Mouse (Mus musculus) MEL (cell line): Measurements from ENCODE around the gene Vmn1r6.

Experiments
- CTCF ChIP-seq, 3 experiments: IDR thresholded peaks in 2 of 3; conservative IDR thresholded peaks in 1 of 3; 2 replicates each; pipeline ENCODE4 v1.5.1; 2011 to 2012; ENCODE audit warnings: low read length in 3 of 3, low read depth in 2 of 3, mild to moderate bottlenecking in 2 of 3, improper control_type of control experiment in 1 of 3, inconsistent platforms in 1 of 3, mixed read lengths in 1 of 3, moderate library complexity in 1 of 3; ENCODE audit not compliant: control insufficient read depth in 1 of 3, insufficient read depth in 1 of 3, poor library complexity in 1 of 3, severe bottlenecking in 1 of 3
- ELF1 ChIP-seq: IDR thresholded peaks from 2 replicates; pipeline ENCODE4 v1.6.1; 2014; ENCODE audit warnings: low read depth, mild to moderate bottlenecking, inconsistent platforms, low read length, improper control_type of control experiment, moderate library complexity
- GATA1 ChIP-seq: IDR thresholded peaks from 2 replicates; pipeline ENCODE4 v1.6.1; 2011; ENCODE audit warnings: low read depth, low read length, improper control_type of control experiment
- POLR2A ChIP-seq, 2 experiments: IDR thresholded peaks; 2 replicates each; pipeline ENCODE4 v1.6.1; 2011 to 2012; ENCODE audit warnings: low read length in 2 of 2, mild to moderate bottlenecking in 2 of 2, control low read depth in 1 of 2, improper control_type of control experiment in 1 of 2, low read depth in 1 of 2, moderate library complexity in 1 of 2; ENCODE audit not compliant: control insufficient read depth in 1 of 2, insufficient read depth in 1 of 2, poor library complexity in 1 of 2
- USF1 ChIP-seq: IDR thresholded peaks from 2 replicates; pipeline ENCODE4 v1.6.1; 2014; ENCODE audit warnings: low read depth, mild to moderate bottlenecking, inconsistent platforms, low read length, improper control_type of control experiment, moderate library complexity
- ZNF384 ChIP-seq: IDR thresholded peaks from 2 replicates; pipeline ENCODE4 v1.6.1; 2012; ENCODE audit warnings: low read depth, mild to moderate bottlenecking, inconsistent platforms, low read length, improper control_type of control experiment

DNA sequence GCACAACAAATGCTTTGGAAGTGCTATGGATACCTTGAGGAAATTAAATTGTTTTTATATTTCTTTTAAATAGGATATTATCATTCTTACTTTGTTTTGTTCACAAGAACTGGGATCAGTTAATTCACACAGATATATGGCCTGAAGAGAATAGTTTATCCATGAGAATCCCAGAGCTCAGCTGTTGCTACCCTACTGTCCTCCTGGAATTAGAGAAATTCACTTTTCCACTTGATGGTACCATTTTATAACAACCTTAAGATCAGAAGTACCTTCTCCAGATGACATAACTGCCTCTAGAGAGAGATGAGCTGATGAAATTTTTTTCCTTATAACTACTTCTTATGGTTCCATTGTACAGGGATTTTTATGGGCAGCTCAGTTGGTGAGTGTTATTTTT, 34.9 kb downstream of the Vmn1r6 start, which contains the start of gene Vmn1r8:
- TF ChIP-seq ELF1 (no peak), POLR2A (IDR thresholded peaks at IDR 0.05; ENCODE audit: control insufficient read depth in 1 of 2, insufficient read depth in 1 of 2, low read depth in 1 of 2, low read length in 2 of 2, poor library complexity in 1 of 2) (no peak), USF1 (no peak), CTCF (IDR thresholded peaks at IDR 0.05 in 2 of 3, conservative IDR thresholded peaks at IDR 0.05 in 1 of 3; ENCODE audit: control insufficient read depth in 1 of 3, insufficient read depth in 1 of 3, low read depth in 2 of 3, low read length in 3 of 3, poor library complexity in 1 of 3, severe bottlenecking in 1 of 3) (no peak), GATA1 (no peak), ZNF384 (no peak)
